Mouse (Mus musculus): Measurements from ENCODE around the gene Txndc17. TPM values are rescaled to one million over a fixed set of nuclear protein-coding genes. Genes with fewer than 3 reads are reported as not detected.

The Txndc17 gene
- polyA plus RNA-seq, 1 experiment from 2014 or later: 162 TPM

DNA sequence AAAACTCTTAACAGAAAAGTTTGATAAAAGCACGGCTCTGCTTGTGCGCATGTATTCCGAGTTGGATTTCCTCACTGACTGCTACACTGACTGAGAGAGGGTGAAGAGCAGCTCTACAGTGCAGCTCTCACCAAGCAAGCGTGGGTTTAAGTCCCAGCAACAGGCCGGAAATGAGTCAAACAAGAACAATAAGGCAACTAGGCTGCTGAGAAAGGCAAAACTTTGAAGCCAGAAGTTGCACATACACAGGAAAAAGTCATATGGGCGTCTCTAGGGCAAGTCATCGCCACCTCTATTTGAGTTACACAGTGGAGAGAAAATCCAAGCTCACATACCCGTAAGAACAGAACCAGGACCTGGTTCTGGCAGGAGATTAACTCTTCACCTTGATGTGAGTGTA lies 10.8 kb upstream of the Txndc17 start:
- ATAC-seq (ENCODE audit: low FRiP score, low read depth): no peak
- H3K4me1 ChIP-seq: no peaks in the 10 kb centered on the region
- no peak overlapping the region for H3K27ac ChIP-seq (replicated peaks)
- H3K9ac ChIP-seq (replicated peaks): no peak overlapping the region
- 91% methylated on average over 8 of the region's 8 CpGs for WGBS
- H3K36me3 ChIP-seq: peaks cover 54% of the 10 kb centered on the region
- no peak overlapping the region for H3K4me2 ChIP-seq (replicated peaks)
- H3K27me3 ChIP-seq: no peaks in the 10 kb centered on the region
- no peak overlapping the region for H3K4me3 ChIP-seq
- H3K9me3 ChIP-seq: no peaks in the 10 kb centered on the region

DNA sequence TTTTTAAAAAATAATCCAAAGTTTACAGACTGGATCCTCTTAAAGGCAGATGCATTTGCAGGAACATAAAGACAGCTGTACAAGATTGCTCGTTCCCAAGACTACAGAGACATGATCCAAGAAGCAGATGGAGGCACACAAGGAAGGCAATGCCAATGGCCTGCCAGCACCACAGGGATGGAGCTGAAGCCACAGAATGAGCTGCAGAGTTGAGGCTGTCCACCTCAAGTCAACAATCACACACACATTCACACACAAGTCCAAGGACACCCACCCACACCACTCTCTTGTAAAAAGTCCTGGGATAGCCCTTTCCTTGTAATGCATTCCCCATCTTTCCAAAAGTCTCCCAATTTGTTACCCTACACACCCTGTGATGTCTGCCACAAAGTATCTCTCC lies 3.9 kb upstream of the Txndc17 start:
- H3K9me3 ChIP-seq: no peaks in the 10 kb centered on the region
- H3K27me3 ChIP-seq: no peaks in the 10 kb centered on the region
- H3K27ac ChIP-seq (replicated peaks): 0 out of 2 replicates have a peak overlapping the region, but pooled peaks have one; percentile 15
- H3K9ac ChIP-seq (replicated peaks): no peak overlapping the region
- H3K36me3 ChIP-seq: peaks cover 23% of the 10 kb centered on the region
- no peak overlapping the region for H3K4me3 ChIP-seq
- H3K4me2 ChIP-seq (replicated peaks): peak overlapping the region; percentile 92; the same call in 1 of the 2 replicates
- peaks cover 42% of the 10 kb centered on the region for H3K4me1 ChIP-seq
- no peak for ATAC-seq (ENCODE audit: low FRiP score, low read depth)
- 70% methylated on average over 1 of the region's 1 CpGs for WGBS

GRCm38 (mm10) chr11:72205256-72205655 lies 2.1 kb upstream of the Txndc17 start:
- H3K4me2 ChIP-seq (replicated peaks): peak overlapping the region; percentile 92

DNA sequence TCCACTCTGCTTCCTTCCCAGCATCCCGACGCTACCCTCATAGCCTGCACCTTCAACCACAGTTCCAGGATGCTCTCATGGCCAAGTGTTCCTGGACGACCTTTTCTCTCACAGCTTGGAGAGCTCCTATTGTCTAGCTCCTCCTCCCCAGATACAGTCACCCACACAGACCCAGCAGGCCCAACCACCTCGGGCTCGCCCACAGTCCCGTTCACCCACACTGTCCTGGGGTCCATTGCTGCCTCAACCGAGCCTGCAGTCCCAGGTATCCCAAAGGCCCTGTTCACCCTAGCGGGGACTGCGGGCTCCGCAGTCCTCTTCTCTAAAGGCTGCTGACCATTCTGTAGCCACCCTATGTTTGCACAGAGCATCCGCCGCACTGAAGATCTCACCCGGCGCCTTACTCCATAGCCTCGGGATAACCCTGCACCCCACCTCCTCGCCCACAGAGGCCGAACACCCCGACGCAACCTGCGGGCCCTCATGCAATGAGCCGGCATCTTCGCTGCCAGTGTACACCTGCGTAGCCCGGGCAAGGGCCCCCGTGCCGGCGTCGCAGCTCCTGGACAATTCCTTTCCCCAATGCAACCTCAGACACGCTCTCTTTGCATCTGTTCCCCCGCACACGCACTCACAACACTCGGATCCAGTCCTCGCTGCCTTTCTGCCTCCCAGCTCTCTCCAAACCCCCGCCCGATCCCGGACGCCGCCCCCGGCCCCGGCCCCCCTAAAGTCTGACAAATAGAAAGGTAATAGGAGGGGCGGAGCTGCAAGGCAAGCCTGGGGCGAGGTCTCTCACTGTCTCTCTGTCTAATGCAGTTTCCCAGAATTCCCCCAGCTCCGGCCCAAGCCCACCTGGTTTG lies 775 bp upstream of the Txndc17 start, which contains the start of gene Gm43951:
Gene Gm43951, minus strand, starts transcription at position 500 of the 863 bp plus-strand sequence.
- peaks cover 28% of the 10 kb centered on the region for H3K36me3 ChIP-seq
- peak within 1 kb of the TSS; percentile 91 for H3K4me3 ChIP-seq
- peak within 1 kb of the TSS; percentile 92 for H3K4me2 ChIP-seq (replicated peaks)
- peak; percentile 50 for ATAC-seq (ENCODE audit: low FRiP score, low read depth)
- peak within 1 kb of the TSS; percentile 66 for H3K27ac ChIP-seq (replicated peaks)
- H3K9me3 ChIP-seq: no peaks in the 10 kb centered on the region
- H3K27me3 ChIP-seq: no peaks in the 10 kb centered on the region
- H3K4me1 ChIP-seq: peaks cover 42% of the 10 kb centered on the region
- under 1% methylated on average over 43 of the region's 43 CpGs for WGBS
- peak within 1 kb of the TSS; percentile 89 for H3K9ac ChIP-seq (replicated peaks)

More at GRCm38 (mm10) chr11:72205256-72205655, 2.1 kb upstream of the Txndc17 start:
- Histone ChIP-seq H3K9ac (replicated peaks) (peak overlapping the region; percentile 89), H3K27me3 (no peaks in the 10 kb centered on the region), H3K4me3 (peak overlapping the region; percentile 91), H3K4me1 (peaks cover 42% of the 10 kb centered on the region), H3K36me3 (peaks cover 23% of the 10 kb centered on the region), H3K27ac (replicated peaks) (no peak overlapping the region), H3K9me3 (no peaks in the 10 kb centered on the region)
- WGBS: 78% methylated on average over 6 of the region's 6 CpGs
- ATAC-seq (ENCODE audit: low FRiP score, low read depth): no peak

- ATAC-seq (ENCODE audit: low FRiP score, low read depth): no peak
- Histone ChIP-seq H3K9ac (replicated peaks) (peak overlapping the region; percentile 89), H3K4me1 (peaks cover 40% of the 10 kb centered on the region), H3K9me3 (no peaks in the 10 kb centered on the region), H3K27ac (replicated peaks) (peak overlapping the region; percentile 66), H3K4me3 (peak overlapping the region; percentile 91), H3K27me3 (no peaks in the 10 kb centered on the region), H3K4me2 (replicated peaks) (peak overlapping the region; percentile 92), H3K36me3 (peaks cover 31% of the 10 kb centered on the region)
- WGBS: 22% methylated on average over 17 of the region's 17 CpGs
Observed at GRCm38 (mm10) chr11:72207834-72208377, 559 bp downstream of the Txndc17 start.

DNA sequence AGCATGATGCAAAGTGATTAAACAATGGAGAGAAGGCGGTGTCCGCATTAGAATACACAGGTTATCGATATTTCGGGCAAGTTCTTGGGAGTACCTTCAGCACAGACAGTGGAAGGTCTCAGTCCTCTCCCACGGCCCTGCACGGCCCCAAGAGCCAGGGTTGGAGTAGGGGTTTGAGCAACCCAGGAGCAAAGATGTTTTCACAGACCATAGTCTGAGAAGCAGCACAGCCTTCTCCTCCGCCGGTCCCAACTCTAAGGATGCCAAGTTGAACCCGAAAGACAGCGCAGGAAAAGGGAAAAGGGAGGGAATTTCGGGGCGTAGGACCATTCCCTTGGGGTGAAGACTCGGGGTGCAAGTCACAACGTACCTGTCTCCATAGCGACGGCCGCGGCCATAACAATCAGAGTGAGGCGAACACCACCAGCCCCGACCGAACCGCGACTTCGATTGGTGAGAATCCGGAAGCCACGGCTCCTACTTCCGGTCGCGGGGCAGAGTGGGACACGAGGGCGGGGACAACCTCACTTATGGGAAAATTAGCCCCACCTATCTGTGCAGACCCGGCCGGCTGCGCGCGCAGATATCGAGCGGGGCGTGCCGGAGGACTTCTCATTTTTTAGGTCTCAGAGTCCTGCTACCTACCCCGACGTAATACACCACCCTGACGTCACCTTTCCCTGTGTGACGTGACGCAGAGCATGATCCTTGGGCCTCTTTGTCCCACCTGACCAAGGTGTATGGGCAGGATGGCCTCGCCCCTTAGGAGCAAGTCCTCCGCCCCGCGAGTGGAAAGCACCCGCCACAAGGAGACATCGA lies 7.5 kb downstream of the Txndc17 start:
- WGBS: under 1% methylated on average over 51 of the region's 51 CpGs
- ATAC-seq (ENCODE audit: low FRiP score, low read depth): peak; percentile 96
- Histone ChIP-seq H3K36me3 (peaks cover 25% of the 10 kb centered on the region), H3K9me3 (no peaks in the 10 kb centered on the region), H3K27me3 (no peaks in the 10 kb centered on the region), H3K9ac (replicated peaks) (peak overlapping the region; percentile 85), H3K4me1 (peaks cover 20% of the 10 kb centered on the region), H3K4me2 (replicated peaks) (peak overlapping the region; percentile 82), H3K27ac (replicated peaks) (peak overlapping the region; percentile 69), H3K4me3 (peak overlapping the region; percentile 63)

DNA sequence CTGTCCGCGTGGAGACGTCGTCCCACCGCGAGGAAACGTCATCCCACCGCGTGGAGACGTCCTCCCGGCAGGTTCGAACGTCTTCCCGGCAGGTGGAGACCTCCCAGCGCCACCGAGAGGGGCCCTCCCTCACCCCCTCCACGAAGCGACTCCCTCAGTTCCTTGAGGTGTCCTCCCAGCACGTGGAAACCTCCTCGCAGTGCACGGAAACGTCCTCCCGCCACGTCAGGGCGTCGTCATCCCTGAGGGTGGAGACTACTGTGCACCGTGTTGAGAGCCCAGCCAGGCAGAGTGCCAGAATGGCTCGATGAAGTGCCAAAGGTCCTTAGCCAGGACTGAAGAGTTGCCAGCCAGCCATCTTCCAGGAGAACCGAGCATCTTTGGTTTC lies 8.1 kb downstream of the Txndc17 start, which contains the start of gene Med31:
Gene Med31, minus strand, starts transcription at position 183 of the 388 bp plus-strand sequence.
- Histone ChIP-seq H3K9me3 (no peaks in the 10 kb centered on the region), H3K9ac (replicated peaks) (peak within 1 kb of the TSS; percentile 85), H3K4me2 (replicated peaks) (peak within 1 kb of the TSS; percentile 82), H3K4me1 (peaks cover 20% of the 10 kb centered on the region), H3K36me3 (peaks cover 19% of the 10 kb centered on the region), H3K27me3 (no peaks in the 10 kb centered on the region), H3K4me3 (peak within 1 kb of the TSS; percentile 63), H3K27ac (replicated peaks) (peak within 1 kb of the TSS; percentile 69)
- WGBS: 4% methylated on average over 29 of the region's 29 CpGs
- ATAC-seq (ENCODE audit: low FRiP score, low read depth): peak; percentile 81

DNA sequence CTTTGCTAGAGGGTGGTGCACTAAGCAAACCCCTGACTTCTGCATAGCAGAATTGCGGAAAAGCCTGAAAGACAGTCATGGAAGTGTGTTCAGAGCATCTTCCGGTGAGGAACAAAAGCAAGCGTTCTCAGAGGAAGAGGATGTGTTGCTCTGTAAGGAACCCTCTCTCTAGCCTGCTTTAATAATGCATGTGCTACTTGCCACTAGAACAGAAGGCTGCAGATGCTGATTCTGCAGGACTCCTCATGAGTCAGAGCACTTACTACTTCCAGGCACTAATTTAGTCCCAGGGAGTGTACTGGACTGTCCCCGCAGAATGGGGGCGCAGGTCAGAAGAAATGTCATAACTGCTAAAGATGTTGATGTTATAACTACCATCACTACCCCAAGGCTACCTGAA lies 9.8 kb downstream of the Txndc17 start:
- Histone ChIP-seq H3K36me3 (peaks cover 2% of the 10 kb centered on the region; the same call in 1 of the 2 replicates), H3K9ac (replicated peaks) (no peak overlapping the region), H3K27me3 (no peaks in the 10 kb centered on the region), H3K4me2 (replicated peaks) (peak overlapping the region; percentile 25; the same call in 1 of the 2 replicates), H3K4me1 (peaks cover 20% of the 10 kb centered on the region), H3K9me3 (no peaks in the 10 kb centered on the region), H3K27ac (replicated peaks) (no peak overlapping the region), H3K4me3 (no peak overlapping the region)
- 93% methylated on average over 5 of the region's 5 CpGs for WGBS
- ATAC-seq (ENCODE audit: low FRiP score, low read depth): no peak

GRCm38 (mm10) chr11:72221278-72221677 lies 13.9 kb downstream of the Txndc17 start:
- no peak overlapping the region for H3K27ac ChIP-seq (replicated peaks)
- no peak overlapping the region for H3K4me3 ChIP-seq
- 14% methylated on average over 6 of the region's 6 CpGs for WGBS

GRCm38 (mm10) chr11:72223414-72223813 lies 16.1 kb downstream of the Txndc17 start:
- 87% methylated on average over 4 of the region's 4 CpGs for WGBS

More at GRCm38 (mm10) chr11:72221278-72221677, 13.9 kb downstream of the Txndc17 start:
- Histone ChIP-seq H3K27me3 (no peaks in the 10 kb centered on the region), H3K36me3 (no peaks in the 10 kb centered on the region), H3K4me2 (replicated peaks) (no peak overlapping the region), H3K4me1 (peaks cover 12% of the 10 kb centered on the region), H3K9ac (replicated peaks) (no peak overlapping the region), H3K9me3 (no peaks in the 10 kb centered on the region)
- ATAC-seq (ENCODE audit: low FRiP score, low read depth): no peak

DNA sequence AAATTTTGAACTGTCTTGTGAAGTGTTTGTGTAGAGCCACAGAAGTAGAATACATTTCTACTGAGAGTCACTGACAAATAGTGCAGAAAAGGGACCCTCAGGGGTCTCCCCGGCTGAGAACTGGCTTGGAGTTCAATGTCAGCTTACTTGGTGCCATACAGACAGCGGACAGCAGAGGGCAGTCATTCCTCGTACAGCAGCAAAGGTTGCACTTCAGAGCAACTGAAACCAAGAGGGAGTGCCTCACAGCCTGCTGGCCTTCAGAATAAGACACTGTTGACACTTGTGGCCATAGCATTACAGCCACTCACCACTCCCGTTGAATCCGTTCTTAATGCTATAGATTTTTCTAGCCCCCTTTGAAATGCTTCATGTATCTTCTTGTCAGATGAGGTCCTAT lies 17.5 kb downstream of the Txndc17 start:
- Histone ChIP-seq H3K4me1 (peaks cover 11% of the 10 kb centered on the region; the same call in 1 of the 2 replicates), H3K9ac (replicated peaks) (no peak overlapping the region), H3K4me3 (no peak overlapping the region), H3K9me3 (no peaks in the 10 kb centered on the region), H3K36me3 (no peaks in the 10 kb centered on the region), H3K27me3 (0 out of 2 replicates have a peak, but pooled peaks cover 5% of the 10 kb centered on the region), H3K4me2 (replicated peaks) (no peak overlapping the region), H3K27ac (replicated peaks) (no peak overlapping the region)
- WGBS: 16% methylated on average over 5 of the region's 5 CpGs
- ATAC-seq (ENCODE audit: low FRiP score, low read depth): no peak

More at GRCm38 (mm10) chr11:72223414-72223813, 16.1 kb downstream of the Txndc17 start:
- no peak overlapping the region for H3K4me2 ChIP-seq (replicated peaks)
- H3K9ac ChIP-seq (replicated peaks): no peak overlapping the region
- no peak overlapping the region for H3K27ac ChIP-seq (replicated peaks)
- H3K27me3 ChIP-seq: 0 out of 2 replicates have a peak, but pooled peaks cover 3% of the 10 kb centered on the region
- peaks cover 11% of the 10 kb centered on the region; the same call in 1 of the 2 replicates for H3K4me1 ChIP-seq
- H3K36me3 ChIP-seq: no peaks in the 10 kb centered on the region
- no peak for ATAC-seq (ENCODE audit: low FRiP score, low read depth)
- no peak overlapping the region for H3K4me3 ChIP-seq
- no peaks in the 10 kb centered on the region for H3K9me3 ChIP-seq
